Mouse (Mus musculus): ENCODE results near the gene Heg1.

DNA sequence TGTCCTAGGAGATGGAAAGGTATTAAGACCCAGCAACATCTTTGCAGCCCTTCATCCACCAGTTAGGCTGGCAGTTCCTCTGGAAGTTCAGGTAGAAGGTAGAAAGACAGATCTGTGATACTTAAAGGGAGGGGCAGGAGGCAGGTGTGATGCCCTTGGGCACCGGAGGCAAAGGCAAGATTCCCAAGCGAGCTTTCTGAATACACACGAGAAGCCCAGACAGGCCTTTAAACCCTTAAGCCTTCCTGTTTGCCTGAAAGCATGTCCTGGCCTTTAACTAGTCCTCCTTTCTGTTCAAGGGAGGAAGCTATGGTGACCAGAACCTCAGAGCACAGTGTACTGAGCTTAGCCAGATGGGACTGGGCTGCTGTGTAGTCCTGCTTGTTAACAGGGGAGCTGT is 1.5 kb upstream of the Heg1 start:
- TF ChIP-seq NANOG (IDR thresholded peaks at IDR 0.05; ENCODE audit: borderline replicate concordance, low read length) (no peak), CTCF (conservative IDR thresholded peaks at IDR 0.05; ENCODE audit: low read length) (no peak), POU5F1 (IDR thresholded peaks at IDR 0.05; ENCODE audit: borderline replicate concordance, low read length) (no peak)

Measured in E14TG2a.4 (cell line).